28 mouse cellular contexts compared by ENCODE assay signal in the genomic region with DNA sequence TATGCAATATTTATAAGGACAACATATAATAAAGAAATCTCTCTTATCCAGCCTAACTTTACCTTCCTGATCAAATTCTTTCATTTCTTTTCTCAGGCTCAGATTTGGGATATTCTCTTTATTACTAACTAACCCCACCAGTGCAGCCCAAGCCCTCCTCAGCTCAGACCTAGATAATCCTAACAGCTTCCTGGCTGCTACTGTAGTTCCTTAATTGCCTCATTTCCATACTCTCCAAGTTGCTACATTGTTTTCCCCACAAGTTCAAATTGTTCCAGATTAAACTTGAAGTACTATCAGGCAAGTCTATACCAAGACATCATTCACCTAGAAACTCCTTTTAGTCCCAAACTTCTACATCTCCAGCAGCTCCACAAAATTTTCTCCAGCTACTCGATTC.
"Had no signal": no experiment of that assay in that cellular context is flagged by ENCODE, and none has a peak within 500 bp of the region (broad histone marks: within the 10 kb centered on the region; RNA-seq: fewer than 3 reads in every experiment).

No protein-coding gene starts in this region.

- DNase-seq: gastrocnemius, postnatal 10 days; gastrocnemius, postnatal 36 days; heart, adult 18-20 months; heart, postnatal 14 days; heart, postnatal 36 days; kidney, adult 11 months; kidney, adult 2 months; kidney, adult 9 months; kidney, postnatal 14 days; kidney, postnatal 36 days; layer of hippocampus, adult 9-11 months; layer of hippocampus, postnatal 36 days; liver; liver, embryonic 13.5 days had no signal

- ATAC-seq: hindbrain, postnatal 0 days; intestine, embryonic 16.5 days had no signal

- H3K27me3 ChIP-seq: heart, embryonic 13.5 days; heart, embryonic 15.5 days; hindbrain, embryonic 13.5 days; hindbrain, embryonic 15.5 days; kidney, embryonic 15.5 days; limb, embryonic 12.5 days; liver, embryonic 13.5 days; liver, embryonic 15.5 days had no signal

- H3K4me1 ChIP-seq: limb, embryonic 10.5 days had no signal

- H3K9ac ChIP-seq: heart, embryonic 13.5 days; heart, embryonic 15.5 days; hindbrain, embryonic 13.5 days; hindbrain, embryonic 15.5 days; kidney, embryonic 15.5 days; limb, embryonic 12.5 days; liver, embryonic 13.5 days; liver, embryonic 15.5 days had no signal

- H3K27ac ChIP-seq: heart, embryonic 10.5 days; heart, embryonic 13.5 days; heart, embryonic 15.5 days; hindbrain, embryonic 13.5 days; hindbrain, embryonic 15.5 days; hindbrain, postnatal 0 days; kidney, embryonic 15.5 days; kidney, postnatal 0 days; left cerebral cortex, adult 2 months; limb, embryonic 10.5 days; limb, embryonic 12.5 days; liver, embryonic 13.5 days; liver, embryonic 15.5 days had no signal

- H3K4me2 ChIP-seq: heart, embryonic 13.5 days; heart, embryonic 15.5 days; hindbrain, embryonic 13.5 days; hindbrain, embryonic 15.5 days; kidney, embryonic 15.5 days; limb, embryonic 12.5 days; liver, embryonic 11.5 days; liver, embryonic 13.5 days; liver, embryonic 15.5 days had no signal

- H3K36me3 ChIP-seq: hindbrain, embryonic 13.5 days; liver, embryonic 13.5 days had no signal

- H3K4me3 ChIP-seq: heart, embryonic 10.5 days; heart, embryonic 13.5 days; heart, embryonic 15.5 days; hindbrain, embryonic 13.5 days; hindbrain, embryonic 15.5 days; kidney, embryonic 15.5 days; left cerebral cortex, adult 2 months; limb, embryonic 10.5 days; limb, embryonic 12.5 days; liver, embryonic 13.5 days; liver, embryonic 15.5 days had no signal

- H3K9me3 ChIP-seq: heart, embryonic 10.5 days; heart, embryonic 13.5 days; heart, embryonic 15.5 days; hindbrain, embryonic 13.5 days; hindbrain, embryonic 15.5 days; kidney, embryonic 15.5 days; limb, embryonic 10.5 days; limb, embryonic 12.5 days; liver, embryonic 13.5 days; liver, embryonic 15.5 days had no signal
